Mouse (Mus musculus): ENCODE measurements around the gene Msl1.

DNA sequence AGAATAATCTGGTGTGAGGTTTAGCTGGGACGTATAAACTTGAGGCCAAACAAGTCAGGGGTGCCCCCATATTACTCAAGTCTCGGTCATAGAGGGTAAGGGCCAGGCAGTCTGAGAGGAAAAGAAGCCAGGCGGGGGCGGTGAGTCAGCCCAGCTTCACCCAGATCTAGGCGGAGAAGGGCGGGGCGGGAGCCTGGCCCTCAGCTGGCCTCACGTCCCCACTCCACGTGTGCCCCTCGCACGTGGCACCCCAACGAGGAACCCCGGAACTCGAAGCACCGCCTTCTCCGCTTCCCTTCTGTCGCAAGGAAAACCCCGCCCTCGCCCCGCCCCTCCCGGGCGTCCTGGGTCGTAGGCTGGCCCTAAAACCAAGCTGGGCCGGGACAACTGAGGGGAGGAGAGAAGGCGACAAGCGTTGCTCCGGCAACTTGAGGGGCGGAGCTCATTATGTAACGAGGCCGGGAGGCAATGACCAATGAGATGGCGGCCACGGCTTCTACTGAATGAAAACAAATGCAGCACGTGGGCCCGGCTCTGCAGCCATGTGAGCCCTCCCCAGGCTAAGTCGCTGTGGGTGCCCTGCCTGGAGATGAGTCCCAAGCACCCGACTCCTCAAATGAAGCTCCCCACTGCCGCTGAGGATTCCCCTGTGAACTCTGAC, 21.6 kb upstream of the Msl1 start:
- TF ChIP-seq POLR2A (IDR thresholded peaks at IDR 0.05; ENCODE audit: insufficient read length, low read depth) (peak; percentile 61), SRF (IDR thresholded peaks at IDR 0.05; ENCODE audit: control insufficient read depth, insufficient read length, low read depth) (no peak), MYOD1 (IDR thresholded peaks at IDR 0.05; ENCODE audit: control insufficient read depth in 1 of 3, insufficient read length in 2 of 3, low read depth in 2 of 3) (peak in 2 of 3 experiments; percentile 36 to 71)
